Mouse (Mus musculus) embryonic facial prominence, embryonic 10.5 days (tissue): Measurements from ENCODE around the gene Gm28043. TPM values are rescaled to one million over a fixed set of nuclear protein-coding genes. Genes with fewer than 3 reads are reported as not detected.
"Not testable (repeated sequence)": the region's sequence is repeated elsewhere in the genome, so short reads cannot be mapped to it uniquely, and the experiment has no call there.

Source experiments
- DNase-seq: peaks from one replicate; pipeline ENCODE4 v3.0.0-alpha.2; 2017; ENCODE audit warnings: low spot score
- H3K27ac ChIP-seq: fragments of 300-500 bp; sonication (generic); replicated peaks from 2 replicates; pipeline ENCODE4 v1.5.1; 2016; ENCODE audit warnings: mild to moderate bottlenecking
- H3K27me3 ChIP-seq: fragments of 300-500 bp; sonication (generic); replicated peaks from 2 replicates; pipeline ENCODE4 v1.6.1; 2016; ENCODE audit warnings: low read depth, mild to moderate bottlenecking; ENCODE audit not compliant: poor library complexity, severe bottlenecking
- H3K36me3 ChIP-seq: fragments of 300-500 bp; sonication (generic); replicated peaks from 2 replicates; pipeline ENCODE4 v1.6.1; 2016; ENCODE audit warnings: mild to moderate bottlenecking, moderate library complexity
- H3K4me1 ChIP-seq: fragments of 300-500 bp; sonication (generic); 2 replicates; pipeline ENCODE4 v1.6.1; 2016
- H3K4me3 ChIP-seq: fragments of 300-500 bp; sonication (generic); 2 replicates; pipeline ENCODE4 v1.5.1; 2016; ENCODE audit warnings: mild to moderate bottlenecking, moderate library complexity
- H3K9me3 ChIP-seq: fragments of 300-500 bp; sonication (generic); 2 replicates; pipeline ENCODE4 v1.6.1; 2016; ENCODE audit warnings: mild to moderate bottlenecking
- WGBS: fragments of 180-500 bp; shearing (Covaris S2); methylation state at CpG from one replicate; pipeline ENCODE4 v1.1.7; 2016; 5-methylcytosine and 5-hydroxymethylcytosine counted together
- polyA plus RNA-seq: library from polyadenylated mRNA; unstranded; fragments of >200 nt; fragmentation: Nextera tagmentation; extraction: Ambion mirVana; gene quantifications from 2 replicates; pipeline ENCODE4 v1.2.1, GENCODE M21; 2016

Gene Gm28043
- polyA plus RNA-seq, 1 experiment from 2014 or later, result 3.5 TPM

DNA sequence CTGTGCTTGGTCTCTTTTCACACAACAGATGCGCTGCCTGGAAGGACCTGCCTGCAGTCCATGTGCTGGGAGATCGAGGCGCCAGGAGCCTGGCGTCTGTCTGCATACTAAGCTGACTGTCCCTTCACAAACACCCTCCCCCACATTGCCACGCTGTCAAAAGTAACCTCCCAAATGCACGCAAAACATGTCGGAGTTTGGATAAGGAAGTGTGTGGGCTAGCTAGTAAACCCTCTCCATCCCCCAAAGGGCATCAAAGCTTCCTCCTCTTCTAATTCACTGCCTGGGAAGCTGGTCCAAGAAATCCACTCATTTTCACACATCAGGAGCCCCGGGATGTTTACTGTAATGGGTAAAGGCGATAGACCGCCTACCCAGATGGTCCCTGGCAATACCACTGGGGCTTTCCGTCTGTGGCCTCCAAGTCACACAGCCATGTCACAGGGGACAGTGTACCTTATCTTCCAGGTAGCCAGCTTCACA lies 95.9 kb downstream of the Gm28043 start:
- Histone ChIP-seq H3K9me3 (no peaks in the 10 kb centered on the region), H3K4me3 (no peak overlapping the region), H3K27me3 (no peaks in the 10 kb centered on the region), H3K27ac (no peak overlapping the region), H3K4me1 (peaks cover 56% of the 10 kb centered on the region), H3K36me3 (peaks cover 32% of the 10 kb centered on the region)
- DNase-seq, result no peak
- WGBS, result 85% methylated on average over 11 of the region's 11 CpGs

DNA sequence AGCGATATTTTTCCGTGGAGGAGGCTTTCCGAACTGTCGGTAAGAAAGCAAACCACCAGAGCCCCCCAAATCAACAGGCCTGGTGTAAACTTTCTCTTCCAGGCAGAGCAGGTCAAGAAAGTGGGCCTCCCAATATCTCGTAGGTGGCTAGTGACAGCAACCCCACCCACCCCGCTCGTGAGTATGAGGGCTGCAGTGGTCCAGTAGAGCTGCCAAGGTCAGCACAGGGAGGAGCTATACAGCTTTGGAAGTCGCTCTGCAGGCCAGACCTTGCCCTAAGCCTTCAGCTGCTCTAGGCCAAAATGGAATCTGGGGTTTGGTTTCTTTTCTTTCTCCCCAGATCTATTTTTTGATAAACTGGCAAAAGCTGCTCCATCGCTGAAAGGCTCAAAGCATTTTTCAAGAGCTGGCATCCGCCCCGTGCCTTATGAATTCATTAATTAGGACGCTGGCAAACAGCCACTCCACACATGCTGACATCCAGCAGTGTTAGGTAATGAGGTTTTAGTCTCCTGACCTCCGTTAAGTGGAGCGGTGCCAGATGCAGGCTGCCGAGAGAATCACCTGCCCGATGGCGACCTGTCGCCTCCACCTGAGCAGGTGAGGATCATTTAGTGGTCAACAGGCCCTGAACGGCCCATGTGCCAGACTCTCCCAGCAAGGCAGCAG lies 96.5 kb downstream of the Gm28043 start:
- Histone ChIP-seq H3K9me3 (no peaks in the 10 kb centered on the region), H3K4me3 (no peak overlapping the region), H3K36me3 (peaks cover 26% of the 10 kb centered on the region), H3K4me1 (peaks cover 60% of the 10 kb centered on the region), H3K27me3 (no peaks in the 10 kb centered on the region), H3K27ac (no peak overlapping the region)
- whole genome bisulfite sequencing, result 85% methylated on average over 19 of the region's 19 CpGs
- no peak for DNase-seq

- no peak overlapping the region for H3K27ac ChIP-seq
- no peaks in the 10 kb centered on the region for H3K9me3 ChIP-seq
- no peak for DNase-seq
- WGBS, result 84% methylated on average over 8 of the region's 8 CpGs
- no peak overlapping the region for H3K4me3 ChIP-seq
- peaks cover 24% of the 10 kb centered on the region for H3K36me3 ChIP-seq
- peaks cover 58% of the 10 kb centered on the region for H3K4me1 ChIP-seq
- H3K27me3 ChIP-seq, result no peaks in the 10 kb centered on the region
These were observed 97.2 kb downstream of the Gm28043 start for GRCm38 (mm10) chr17:29711745-29712431.

GRCm38 (mm10) chr17:29712565-29712964 lies 97.9 kb downstream of the Gm28043 start:
- no peaks in the 10 kb centered on the region for H3K27me3 ChIP-seq
- peaks cover 24% of the 10 kb centered on the region for H3K36me3 ChIP-seq
- 74% methylated on average over 7 of the region's 7 CpGs for WGBS
- no peak for DNase-seq
- no peaks in the 10 kb centered on the region for H3K9me3 ChIP-seq
- H3K4me3 ChIP-seq, result no peak overlapping the region
- no peak overlapping the region for H3K27ac ChIP-seq
- H3K4me1 ChIP-seq, result peaks cover 57% of the 10 kb centered on the region

DNA sequence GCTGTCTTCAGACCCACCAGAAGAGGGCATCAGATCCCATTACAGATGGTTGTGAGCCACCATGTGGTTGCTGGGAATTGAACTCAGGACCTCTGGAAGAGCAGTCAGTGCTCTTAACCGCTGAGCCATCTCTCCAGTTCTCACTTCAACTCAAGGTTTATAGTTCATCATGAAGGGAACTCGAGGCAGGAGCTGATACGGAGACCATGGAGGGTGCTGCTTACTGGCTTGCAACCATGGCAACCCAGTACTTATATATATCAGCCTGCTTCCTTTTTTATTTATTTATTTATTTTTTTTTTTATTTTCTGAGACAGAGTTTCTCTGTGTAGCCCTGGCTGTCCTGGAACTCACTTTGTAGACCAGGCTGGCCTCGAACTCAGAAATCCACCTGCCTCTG lies 99.1 kb downstream of the Gm28043 start:
- DNase-seq, H3K27ac ChIP-seq, H3K27me3 ChIP-seq, H3K9me3 ChIP-seq, H3K4me3 ChIP-seq: not testable (repeated sequence)
- Histone ChIP-seq H3K36me3 (peaks cover 24% of the 10 kb centered on the region), H3K4me1 (peaks cover 51% of the 10 kb centered on the region)
- WGBS, result 90% methylated on average over 4 of the region's 4 CpGs

GRCm38 (mm10) chr17:29716732-29717445 lies 102.2 kb downstream of the Gm28043 start, which contains the start of gene Ccdc167:
Gene Ccdc167, minus strand, starts transcription at chr17:29717044.
- 0 out of 2 replicates have a peak, but pooled peaks cover 6% of the 10 kb centered on the region for H3K27me3 ChIP-seq
- peak within 1 kb of the TSS; percentile 67 for H3K4me3 ChIP-seq
- H3K36me3 ChIP-seq, result peaks cover 13% of the 10 kb centered on the region
- peak within 1 kb of the TSS; percentile 90 for H3K27ac ChIP-seq
- 0 out of 2 replicates have a peak, but pooled peaks cover 2% of the 10 kb centered on the region for H3K9me3 ChIP-seq
- peaks cover 26% of the 10 kb centered on the region for H3K4me1 ChIP-seq
- peak; percentile 98 for DNase-seq
- 6% methylated on average over 41 of the region's 41 CpGs for WGBS

DNA sequence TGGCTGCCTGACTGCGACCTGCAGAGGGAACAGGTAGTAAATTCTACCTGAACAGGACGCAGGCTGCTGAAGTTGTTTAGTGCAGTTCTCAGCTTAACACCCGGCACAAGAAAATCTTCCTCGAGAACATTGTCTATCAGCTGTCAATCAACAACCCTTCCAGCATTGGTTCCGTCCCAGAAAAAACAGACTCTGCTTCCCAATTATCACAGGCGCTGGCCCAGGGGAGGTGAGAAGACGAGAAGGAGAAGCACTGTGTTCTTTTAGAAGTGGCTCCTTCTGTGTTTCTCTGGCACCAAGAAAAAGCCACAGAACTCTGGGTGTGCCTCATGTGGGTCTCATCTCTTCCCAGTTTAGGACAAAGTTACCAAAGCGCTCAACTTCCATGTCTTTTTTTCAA lies 104.0 kb downstream of the Gm28043 start:
- peaks cover 13% of the 10 kb centered on the region for H3K36me3 ChIP-seq
- H3K9me3 ChIP-seq, result 0 out of 2 replicates have a peak, but pooled peaks cover 3% of the 10 kb centered on the region
- no peak for DNase-seq
- H3K4me3 ChIP-seq, result no peak overlapping the region
- 0 out of 2 replicates have a peak, but pooled peaks cover 6% of the 10 kb centered on the region for H3K27me3 ChIP-seq
- H3K27ac ChIP-seq, result no peak overlapping the region
- WGBS, result 90% methylated on average over 8 of the region's 8 CpGs
- peaks cover 18% of the 10 kb centered on the region for H3K4me1 ChIP-seq

DNA sequence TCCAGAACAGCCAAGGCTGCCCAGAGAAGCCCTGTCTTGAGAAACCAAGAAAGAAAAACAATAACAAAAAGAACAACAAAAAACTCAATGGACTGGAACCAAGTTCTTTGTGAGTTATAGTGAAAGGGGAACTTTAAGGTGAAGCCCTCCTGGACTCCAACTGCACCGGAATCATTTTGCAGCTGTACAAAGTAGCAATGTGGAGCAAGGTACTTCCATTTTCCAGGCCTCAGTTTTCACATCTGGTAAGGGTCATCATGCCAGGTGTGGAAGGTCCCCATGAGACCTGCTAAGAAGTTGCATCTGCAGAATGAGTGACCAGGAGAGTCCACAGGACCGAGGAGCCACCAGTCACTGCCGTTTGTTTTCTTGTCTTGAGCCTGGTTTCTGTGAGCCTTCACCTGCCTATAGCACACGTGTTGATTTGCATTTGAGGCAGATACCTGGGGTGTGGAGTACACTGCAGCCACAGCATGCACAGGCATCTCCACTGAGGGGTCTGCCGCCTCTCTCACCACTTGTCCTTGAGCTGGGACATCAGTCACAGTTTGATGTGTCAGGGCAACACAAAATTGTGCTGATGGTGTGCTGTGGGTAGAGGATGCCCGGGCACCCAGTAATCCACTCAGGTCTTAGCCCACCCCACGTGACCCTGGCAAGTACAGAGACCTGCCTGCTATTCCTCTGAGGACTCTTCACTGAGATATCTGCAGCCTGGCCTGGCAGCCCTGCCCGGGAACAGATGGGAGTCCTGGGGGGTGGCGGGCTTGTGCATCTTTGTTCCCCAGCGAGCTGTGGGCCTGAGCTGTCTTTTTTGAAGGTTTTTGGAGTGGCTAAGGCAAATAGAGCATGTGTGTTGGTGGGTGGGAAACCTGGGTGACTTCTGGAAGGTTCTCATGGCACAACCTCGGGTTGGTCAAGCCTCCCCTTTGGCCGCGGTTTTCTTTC lies 105.2 kb downstream of the Gm28043 start:
- 82% methylated on average over 13 of the region's 13 CpGs for WGBS
- no peak for DNase-seq
- H3K27ac ChIP-seq, result no peak overlapping the region
- H3K4me3 ChIP-seq, result no peak overlapping the region
- H3K4me1 ChIP-seq, result peaks cover 18% of the 10 kb centered on the region
- H3K9me3 ChIP-seq, result 0 out of 2 replicates have a peak, but pooled peaks cover 3% of the 10 kb centered on the region
- H3K36me3 ChIP-seq, result peaks cover 3% of the 10 kb centered on the region; the same call in 1 of the 2 replicates
- H3K27me3 ChIP-seq, result 0 out of 2 replicates have a peak, but pooled peaks cover 6% of the 10 kb centered on the region

- WGBS, result 74% methylated on average over 11 of the region's 11 CpGs
- H3K27ac ChIP-seq, result no peak overlapping the region
- H3K36me3 ChIP-seq, result no peaks in the 10 kb centered on the region
- DNase-seq, result no peak
- H3K9me3 ChIP-seq, result 0 out of 2 replicates have a peak, but pooled peaks cover 3% of the 10 kb centered on the region
- H3K4me1 ChIP-seq, result peaks cover 14% of the 10 kb centered on the region
- 0 out of 2 replicates have a peak, but pooled peaks cover 6% of the 10 kb centered on the region for H3K27me3 ChIP-seq
- no peak overlapping the region for H3K4me3 ChIP-seq
These were observed 106.2 kb downstream of the Gm28043 start for GRCm38 (mm10) chr17:29720755-29721365.

DNA sequence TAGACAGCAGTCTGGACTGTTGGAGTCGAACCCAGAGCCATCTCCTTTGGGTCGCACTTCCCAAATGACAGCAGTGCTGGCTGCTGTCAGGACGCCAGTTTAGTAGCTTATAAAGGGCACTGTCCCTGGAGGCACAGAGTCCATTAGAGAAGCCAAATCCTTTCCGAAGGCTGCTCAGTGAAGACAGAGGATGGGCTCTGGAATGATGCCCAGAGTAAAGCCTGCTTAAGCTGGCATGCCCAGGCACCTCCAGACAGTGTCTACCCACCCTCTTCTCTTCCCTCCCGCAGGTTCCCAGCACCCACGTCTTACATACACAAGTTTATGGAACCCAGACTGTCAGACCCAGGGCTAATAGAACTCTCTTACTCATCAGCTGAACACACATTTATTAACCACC lies 109.9 kb downstream of the Gm28043 start:
- Histone ChIP-seq H3K27ac (no peak overlapping the region), H3K4me3 (no peak overlapping the region), H3K4me1 (no peaks in the 10 kb centered on the region), H3K36me3 (no peaks in the 10 kb centered on the region), H3K27me3 (0 out of 2 replicates have a peak, but pooled peaks cover 6% of the 10 kb centered on the region), H3K9me3 (0 out of 2 replicates have a peak, but pooled peaks cover 3% of the 10 kb centered on the region)
- WGBS, result 84% methylated on average over 6 of the region's 6 CpGs
- no peak for DNase-seq

DNA sequence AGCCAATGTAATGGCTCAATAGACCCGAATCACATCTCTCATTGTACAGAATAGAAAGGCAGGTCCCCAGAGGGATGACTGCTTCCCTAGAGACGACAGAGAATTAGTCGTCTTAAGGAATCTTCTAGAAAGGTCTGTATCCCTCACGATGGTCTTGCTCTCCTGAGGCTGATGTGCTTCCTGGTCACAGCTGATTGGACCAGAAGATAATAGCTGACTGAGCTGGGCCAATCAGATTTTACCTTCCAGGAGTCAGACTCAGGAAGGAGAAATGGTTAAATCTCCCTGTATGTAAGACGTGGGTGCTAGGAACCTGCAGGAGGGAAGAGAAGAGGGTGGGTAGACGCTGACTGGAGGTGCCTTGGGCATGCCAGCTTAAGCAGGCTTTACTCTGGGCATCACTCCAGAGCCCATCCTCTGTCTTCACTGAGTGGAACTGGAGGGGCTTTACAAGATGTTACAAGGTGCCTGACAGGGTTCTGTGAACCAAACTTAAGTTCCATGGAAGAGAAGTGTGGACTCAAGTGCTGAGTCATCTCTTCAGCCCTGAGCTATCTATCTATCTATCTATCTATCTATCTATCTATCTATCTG lies 110.4 kb downstream of the Gm28043 start:
- Histone ChIP-seq H3K27me3 (0 out of 2 replicates have a peak, but pooled peaks cover 2% of the 10 kb centered on the region), H3K4me1 (no peaks in the 10 kb centered on the region; the same call in 1 of the 2 replicates), H3K9me3 (0 out of 2 replicates have a peak, but pooled peaks cover 3% of the 10 kb centered on the region), H3K36me3 (no peaks in the 10 kb centered on the region), H3K27ac (no peak overlapping the region), H3K4me3 (no peak overlapping the region)
- 79% methylated on average over 6 of the region's 6 CpGs for WGBS
- DNase-seq, result no peak
